Mouse (Mus musculus) heart, postnatal 25 days (tissue): ENCODE data around the gene Slc39a5. TPM values are rescaled to one million over a fixed set of nuclear protein-coding genes. Genes with fewer than 3 reads are reported as not detected.

Source experiments
- DNase-seq: peaks from one replicate; pipeline ENCODE4 v3.0.0; 2022; ENCODE audit warnings: low spot score
- intact Hi-C: fragments of 180-260 bp; cut with DNase I; formaldehyde crosslinking; loops from one replicate; pipeline ENCODE4 v1.15.1; 2025
- total RNA-seq, 2 experiments: library from RNA; stranded (reverse); gene quantifications; 2 replicates each; pipeline ENCODE4 v1.2.3; 2021

Gene Slc39a5
- total RNA-seq, 2 experiments from 2014 or later = not detected

- intact Hi-C loops = no loop called here
- DNase-seq = peak; percentile 94
These were observed 10.4 kb upstream of the Slc39a5 start, which contains the start of the genes Nabp2 and Rnf41 for GRCm38 (mm10) chr10:128411211-128412054. Gene Nabp2 (minus strand): TSS chr10:128411492. Gene Rnf41 (plus strand): TSS chr10:128411657.

- intact Hi-C loops = no loop called here
- DNase-seq = no peak
These were observed 9.5 kb upstream of the Slc39a5 start for GRCm38 (mm10) chr10:128410560-128410845.

DNA sequence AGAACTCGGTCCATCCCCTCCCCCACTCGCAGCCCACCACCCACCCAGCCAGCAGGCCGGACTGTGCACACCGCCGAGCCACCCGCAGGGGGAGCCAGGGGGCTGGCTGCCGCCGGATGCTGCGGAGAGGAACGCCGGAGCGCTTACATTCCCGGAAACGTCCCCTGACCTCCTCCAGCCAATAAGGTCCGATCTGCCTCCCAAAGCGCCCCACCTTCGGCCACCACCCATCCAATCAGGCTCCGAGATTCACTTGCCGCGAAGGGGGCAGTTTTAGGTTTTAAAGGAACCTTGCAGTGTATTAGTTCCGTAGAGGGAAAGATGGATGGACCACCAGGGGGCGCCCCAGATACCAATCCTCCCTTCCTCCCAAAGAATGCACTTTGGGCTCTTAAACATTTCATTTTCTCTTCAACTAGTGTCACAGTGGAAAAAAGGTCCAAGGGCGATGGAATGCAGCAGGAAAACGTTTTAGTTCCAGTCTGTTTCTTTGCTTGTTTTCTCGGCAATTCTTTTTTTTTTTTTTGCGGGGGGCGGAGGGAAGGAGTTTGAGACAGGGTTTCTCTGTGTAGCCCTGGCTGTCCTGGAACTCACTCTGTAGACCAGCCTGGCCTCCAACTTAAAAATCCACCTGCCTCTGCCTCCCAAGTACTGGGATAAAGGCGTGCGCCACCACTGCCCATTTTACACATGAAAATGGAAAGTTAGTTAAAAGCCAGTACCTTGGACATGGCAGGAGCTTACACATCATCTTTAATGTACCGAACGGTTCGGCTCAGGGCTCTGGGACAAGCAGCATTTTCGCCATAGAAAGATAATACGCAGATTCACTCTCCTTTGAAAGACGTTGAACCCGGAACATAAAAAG is 8.9 kb upstream of the Slc39a5 start:
- peak; percentile 96 for DNase-seq
- intact Hi-C loops = loop anchor here (1.0 to 2.0 kb wide), 2 partner anchors 33 to 45 kb away; partner anchors contain the start of gene Ankrd52

DNA sequence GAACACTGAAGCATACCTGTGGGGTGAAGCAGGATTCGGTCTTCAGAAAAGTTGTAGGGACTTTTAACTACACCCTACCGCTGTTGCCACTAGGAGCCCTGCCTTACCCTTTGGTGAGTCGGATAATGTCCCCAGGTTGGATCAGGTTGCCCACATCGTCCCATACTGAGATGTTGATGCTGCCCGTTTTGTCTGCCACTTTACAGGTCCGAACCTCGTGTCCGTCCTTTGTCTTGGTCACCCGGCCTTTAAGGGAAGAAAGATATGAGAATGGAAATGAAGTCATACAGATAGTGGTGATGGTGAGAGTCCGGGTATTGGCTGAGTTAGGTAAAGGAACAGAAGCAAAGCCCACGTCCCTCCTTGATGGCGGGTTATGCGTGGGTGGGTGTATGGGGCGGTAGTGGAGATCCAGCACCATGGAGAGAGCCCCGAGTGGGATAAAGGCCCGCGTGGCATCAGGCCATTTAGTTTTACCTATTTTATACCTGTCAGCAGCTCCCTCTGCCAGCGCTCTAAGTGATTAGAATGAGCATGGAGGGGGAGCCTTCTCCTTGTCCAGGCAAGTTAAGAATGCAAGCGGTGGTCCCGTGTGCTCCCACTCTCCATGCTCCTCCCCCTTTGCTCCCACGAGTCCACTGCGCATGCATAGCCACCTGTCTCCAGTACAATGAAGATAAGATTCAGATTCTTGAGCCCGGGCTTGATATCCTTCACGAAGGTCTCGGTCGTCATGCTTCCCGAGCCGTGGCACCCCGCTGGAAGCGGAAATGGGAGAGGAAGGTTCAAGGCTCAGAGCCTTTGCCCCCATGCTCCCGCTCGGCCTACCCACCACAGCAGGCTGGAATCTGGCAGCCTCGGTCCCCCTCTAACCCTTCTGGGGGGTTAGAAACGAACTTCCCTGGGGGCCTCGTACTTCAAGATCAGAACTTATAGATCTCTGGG is 7.8 kb upstream of the Slc39a5 start:
- no peak for DNase-seq
- intact Hi-C loops = loop anchor here (1.0 to 2.0 kb wide), 2 partner anchors 32 to 46 kb away; partner anchors contain the start of gene Ankrd52

DNA sequence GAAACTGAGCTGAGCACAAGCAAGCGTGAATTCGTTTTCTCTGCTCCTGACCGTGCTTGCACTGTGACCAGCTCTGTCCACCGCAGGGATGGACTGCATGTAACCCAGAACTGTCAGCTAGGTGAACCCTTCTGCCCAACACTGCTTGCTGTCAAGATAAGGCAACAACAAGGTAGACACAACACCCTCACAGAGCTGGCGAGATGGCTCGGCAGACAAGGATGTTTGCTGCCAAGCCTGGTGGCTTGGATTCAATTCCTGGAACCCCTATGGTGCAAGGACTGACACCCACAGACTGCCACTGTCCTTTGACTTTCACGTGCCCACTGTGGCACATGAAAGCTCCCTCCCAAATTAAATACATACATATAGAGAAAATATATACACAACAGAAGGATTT is 2.9 kb upstream of the Slc39a5 start:
- intact Hi-C loops = no loop called here

GRCm38 (mm10) chr10:128401638-128402037 is 609 bp upstream of the Slc39a5 start:
- intact Hi-C loops = no loop called here
- DNase-seq = no peak

More for the DNA sequence above, 2.9 kb upstream of the Slc39a5 start:
- DNase-seq = no peak

DNA sequence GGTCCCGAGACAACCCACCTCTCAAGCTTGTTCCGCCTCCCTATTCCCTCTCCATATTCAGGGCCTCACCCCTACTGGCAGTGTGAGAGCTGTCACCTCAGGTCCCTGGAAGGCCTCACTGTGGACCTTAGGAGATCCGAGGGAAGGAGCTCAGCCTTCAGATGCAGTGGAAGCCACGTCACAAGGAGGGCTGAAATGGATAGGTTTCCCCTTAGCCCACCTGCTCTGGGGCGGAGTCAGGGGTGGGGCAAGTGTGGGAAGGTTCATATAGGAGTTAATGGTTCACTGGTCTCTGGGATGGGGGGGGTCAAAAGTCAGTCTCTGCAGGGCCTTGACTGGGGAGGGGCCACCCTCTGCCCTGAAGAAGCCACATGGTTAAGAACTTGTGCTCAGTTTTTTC is 691 bp downstream of the Slc39a5 start:
- no peak for DNase-seq
- intact Hi-C loops = no loop called here

DNA sequence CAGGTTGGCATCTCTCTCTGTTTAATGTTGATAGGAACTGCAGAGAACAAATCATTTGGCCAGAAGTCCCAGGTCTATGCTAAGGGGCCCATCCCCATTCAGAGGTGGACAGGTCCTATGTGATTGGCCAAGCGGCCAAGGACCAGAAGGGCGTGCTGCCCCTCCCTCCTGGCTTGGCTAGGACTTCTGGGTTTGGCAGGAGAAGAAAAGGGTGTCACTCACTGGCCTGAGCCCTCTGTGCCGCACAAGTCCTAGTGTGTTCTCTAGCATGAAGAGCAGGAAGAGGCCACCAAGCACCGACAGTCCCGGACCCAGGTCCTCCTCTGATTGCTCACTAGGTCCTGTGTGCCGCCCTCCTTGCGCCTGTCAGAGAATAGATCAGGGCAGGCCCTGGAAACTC is 3.6 kb downstream of the Slc39a5 start:
- DNase-seq = no peak

DNA sequence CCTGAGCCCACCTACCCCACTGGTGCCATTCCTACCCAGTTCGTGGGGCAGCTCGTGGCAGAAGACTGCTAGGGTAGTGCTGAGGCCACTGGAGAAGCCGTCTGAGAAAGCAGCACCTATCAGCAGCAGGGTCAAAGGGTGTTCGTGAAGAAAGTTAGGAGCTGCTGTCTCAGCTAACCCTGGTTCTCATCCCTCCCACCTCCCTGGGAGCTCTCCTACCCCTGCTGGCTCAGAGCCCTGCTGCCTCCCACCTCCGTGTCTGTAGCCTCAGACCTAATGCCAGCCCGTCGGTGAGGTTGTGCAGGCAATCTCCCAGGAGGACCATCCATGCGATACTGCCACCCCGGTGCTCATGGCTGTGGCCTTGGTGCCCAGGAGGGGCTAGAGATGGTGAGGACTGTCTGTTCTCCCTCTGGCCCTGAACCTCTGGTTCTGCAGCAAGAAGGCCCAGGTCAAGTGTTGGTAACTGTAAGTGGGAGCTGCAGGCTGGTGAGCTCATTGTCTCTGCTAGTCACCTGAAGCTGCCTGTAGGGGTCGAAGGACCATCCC is 4.2 kb downstream of the Slc39a5 start:
- intact Hi-C loops = no loop called here
- no peak for DNase-seq

More for the DNA sequence above, 3.6 kb downstream of the Slc39a5 start:
- intact Hi-C loops = no loop called here

DNA sequence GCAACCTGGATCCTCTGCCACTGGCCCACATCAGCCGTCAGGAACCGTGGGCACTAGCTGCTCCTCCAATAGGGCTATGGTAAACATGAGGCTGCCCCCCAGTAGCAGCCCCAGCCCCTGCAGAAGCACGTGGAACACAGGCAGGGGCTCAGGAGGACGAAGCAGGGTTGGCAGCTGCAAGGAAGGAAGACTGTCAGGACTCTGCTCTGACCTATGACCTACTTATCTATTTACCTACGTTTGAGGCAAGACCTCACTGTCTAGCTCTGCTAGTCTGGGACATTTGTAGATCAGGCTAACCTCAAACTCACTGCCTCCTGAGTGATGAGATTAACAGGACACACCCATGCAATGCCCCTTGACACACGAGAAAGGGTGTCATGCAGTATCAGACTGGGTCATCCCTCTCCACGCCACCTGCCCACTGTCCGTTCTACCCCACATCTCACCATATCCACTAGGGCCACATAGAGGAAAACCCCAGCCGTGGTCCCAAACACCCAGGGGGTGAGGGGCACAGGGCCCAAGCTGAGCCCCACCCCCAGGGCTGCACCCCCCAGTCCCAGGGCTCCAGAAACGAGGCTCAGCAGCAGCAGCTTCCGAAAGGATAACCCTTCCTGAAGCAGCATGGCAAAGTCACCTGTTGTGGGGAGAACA is 4.9 kb downstream of the Slc39a5 start:
- intact Hi-C loops = no loop called here
- DNase-seq = no peak

DNA sequence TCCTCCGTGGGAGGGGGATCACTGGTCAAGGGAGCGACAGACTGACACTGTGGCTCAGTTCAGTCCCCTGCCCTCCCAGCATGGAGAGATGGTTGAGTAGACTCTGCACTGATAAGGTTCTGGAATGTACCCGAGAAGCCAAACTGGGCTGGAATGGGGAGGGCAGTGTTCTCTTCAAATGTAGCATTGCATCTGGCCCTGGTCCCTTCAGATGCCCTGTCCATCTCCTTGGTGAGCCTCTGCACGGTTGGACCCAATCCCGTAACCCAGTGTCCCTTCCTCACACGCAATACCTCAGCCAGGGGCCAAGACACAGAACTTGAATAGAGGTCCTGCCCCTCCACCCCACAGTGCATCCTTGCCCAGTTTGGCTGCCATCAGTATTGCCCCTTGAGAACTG is 9.2 kb downstream of the Slc39a5 start:
- no peak for DNase-seq
- intact Hi-C loops = no loop called here

- no peak for DNase-seq
- intact Hi-C loops = no loop called here
These were observed 10.7 kb downstream of the Slc39a5 start for GRCm38 (mm10) chr10:128390366-128390765.

- no peak for DNase-seq
- intact Hi-C loops = no loop called here
These were observed 11.5 kb downstream of the Slc39a5 start for GRCm38 (mm10) chr10:128389570-128389969.

DNA sequence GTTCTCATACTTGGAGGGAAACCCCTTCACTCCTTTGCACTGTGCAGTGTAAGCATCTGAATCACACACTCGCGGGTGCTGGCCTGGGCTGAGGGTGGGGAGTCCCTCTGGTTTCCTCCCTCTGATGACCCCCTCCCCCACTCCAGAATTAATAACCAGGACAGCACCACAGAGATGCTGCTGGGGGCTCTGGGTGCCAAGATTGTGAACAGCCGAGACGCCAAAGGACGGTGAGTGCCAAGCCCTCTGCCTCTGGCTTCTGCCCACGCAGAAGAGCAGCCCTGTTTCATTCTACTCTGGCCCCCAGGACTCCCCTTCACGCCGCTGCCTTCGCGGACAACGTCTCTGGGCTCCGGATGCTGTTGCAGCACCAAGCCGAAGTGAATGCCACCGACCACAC is 12.1 kb downstream of the Slc39a5 start:
- intact Hi-C loops = no loop called here
- no peak for DNase-seq

- no peak for DNase-seq
- intact Hi-C loops = no loop called here
These were observed 15.1 kb downstream of the Slc39a5 start for GRCm38 (mm10) chr10:128385902-128386301.

- DNase-seq = no peak
- intact Hi-C loops = no loop called here
These were observed 18.5 kb downstream of the Slc39a5 start for GRCm38 (mm10) chr10:128382482-128382881.

GRCm38 (mm10) chr10:128380565-128380964 is 20.5 kb downstream of the Slc39a5 start:
- intact Hi-C loops = no loop called here

DNA sequence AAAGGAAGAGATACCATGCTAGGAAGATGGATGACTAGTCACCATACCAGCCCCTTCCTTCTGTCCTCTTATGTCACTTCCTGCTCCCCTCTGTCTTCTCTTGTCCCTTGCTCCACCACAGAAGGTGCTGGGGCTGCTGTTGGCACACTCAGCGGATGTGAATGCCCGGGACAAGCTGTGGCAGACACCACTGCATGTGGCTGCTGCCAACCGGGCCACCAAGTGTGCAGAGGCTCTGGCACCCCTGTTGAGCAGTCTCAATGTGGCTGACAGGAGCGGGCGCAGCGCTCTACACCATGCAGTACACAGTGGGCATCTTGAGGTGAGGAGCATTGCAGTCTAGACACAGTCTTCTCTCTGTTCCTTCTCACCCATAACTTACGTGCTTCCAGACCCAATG is 21.8 kb downstream of the Slc39a5 start:
- no peak for DNase-seq
- intact Hi-C loops = loop anchor here (2.0 kb wide), 1 partner anchor 66 kb away; no protein-coding TSS in a partner anchor

More at GRCm38 (mm10) chr10:128380565-128380964, 20.5 kb downstream of the Slc39a5 start:
- no peak for DNase-seq

GRCm38 (mm10) chr10:128378462-128378861 is 22.6 kb downstream of the Slc39a5 start:
- DNase-seq = no peak
- intact Hi-C loops = loop anchor here (2.0 kb wide), 1 partner anchor 66 kb away; no protein-coding TSS in a partner anchor
